Comparison of ENCODE assay signal across 9 mouse cellular contexts in genomic region chr10:20313941-20314340, GRCm38 (mm10). TPM values are rescaled to one million over a fixed set of nuclear protein-coding genes. Genes with fewer than 3 reads are reported as not detected.
DNase-seq lines count a peak whose midpoint lies in the region; ATAC-seq and TF ChIP-seq lines count a peak whose summit lies in the region.
"Had no signal": no experiment of that assay in that cellular context is flagged by ENCODE, and none has a peak within 500 bp of the region (broad histone marks: within the 10 kb centered on the region; RNA-seq: fewer than 3 reads in every experiment).

No protein-coding gene starts in this region.

- DNase-seq in left cerebral cortex, adult 2 months (ENCODE audit: extremely low spot score in 1 of 2, low spot score in 2 of 2): no peak
- DNase-seq in left cerebral cortex, adult 11 months (ENCODE audit: low spot score): no peak
- no peak for DNase-seq in hindbrain, postnatal 0 days (ENCODE audit: low spot score)
- DNase-seq in spleen, postnatal 4 days (ENCODE audit: low spot score in 2 of 2): no peak
- no peak for DNase-seq in left cerebral cortex, postnatal 25 days (ENCODE audit: low spot score in 2 of 2)
- no peak for DNase-seq in layer of hippocampus, adult 8-10 months (ENCODE audit: low spot score in 2 of 2)

- no peak for TF ChIP-seq CTCF in left cerebral cortex, adult 2 months (IDR thresholded peaks at IDR 0.05)
- no peak for TF ChIP-seq CTCF in hindbrain, postnatal 0 days (IDR thresholded peaks at IDR 0.05; ENCODE audit: low read depth)

- H3K9me3 ChIP-seq in embryonic facial prominence, embryonic 13.5 days: no peaks in the 10 kb centered on the region
- H3K9me3 ChIP-seq in hindbrain, postnatal 0 days (ENCODE audit: low read length): no peaks in the 10 kb centered on the region
- no peaks in the 10 kb centered on the region for H3K9me3 ChIP-seq in midbrain, embryonic 15.5 days

- H3K27ac ChIP-seq in left cerebral cortex, adult 2 months: no peak overlapping the region
- no peak overlapping the region for H3K27ac ChIP-seq in embryonic facial prominence, embryonic 13.5 days
- no peak overlapping the region for H3K27ac ChIP-seq in hindbrain, postnatal 0 days
- no peak overlapping the region for H3K27ac ChIP-seq in midbrain, embryonic 15.5 days

- ATAC-seq in embryonic facial prominence, embryonic 13.5 days (ENCODE audit: insufficient number of reproducible peaks, insufficient read depth, low FRiP score, low TSS enrichment, low read depth): no peak
- no peak for ATAC-seq in hindbrain, postnatal 0 days
- no peak for ATAC-seq in midbrain, embryonic 15.5 days (replicated peaks)
- ATAC-seq: activated CD4-positive, CD25-positive, alpha-beta regulatory T cell, adult 4 months had no signal

- intact Hi-C loops in left cerebral cortex, adult 2 months (cut with DNase I): loop anchor here (5.0 kb wide), 1 partner anchor 983 kb away; the partner anchor contains the start of gene Hbs1l
- intact Hi-C loops in left cerebral cortex, postnatal 25 days (cut with DNase I): no loop called here

- H3K4me3 ChIP-seq in left cerebral cortex, adult 2 months: peak overlapping the region; percentile 87
- peak overlapping the region; percentile 10; the same call in 1 of the 2 replicates for H3K4me3 ChIP-seq in embryonic facial prominence, embryonic 13.5 days
- H3K4me3 ChIP-seq in hindbrain, postnatal 0 days (ENCODE audit: low read length): no peak overlapping the region
- H3K4me3 ChIP-seq in midbrain, embryonic 15.5 days: no peak overlapping the region; the same call in 1 of the 2 replicates

- no peak overlapping the region for H3K9ac ChIP-seq in embryonic facial prominence, embryonic 13.5 days
- no peak overlapping the region for H3K9ac ChIP-seq in hindbrain, postnatal 0 days (replicated peaks; ENCODE audit: low read length)
- H3K9ac ChIP-seq in midbrain, embryonic 15.5 days: no peak overlapping the region

- WGBS in embryonic facial prominence, embryonic 13.5 days: 88% methylated on average over 4 of the region's 4 CpGs
- 91% methylated on average over 4 of the region's 4 CpGs for WGBS in hindbrain, postnatal 0 days
- 90% methylated on average over 4 of the region's 4 CpGs for WGBS in midbrain, embryonic 15.5 days

- H3K4me1 ChIP-seq in embryonic facial prominence, embryonic 13.5 days: peaks cover 16% of the 10 kb centered on the region
- peaks cover 5% of the 10 kb centered on the region; the same call in 1 of the 2 replicates for H3K4me1 ChIP-seq in hindbrain, postnatal 0 days (ENCODE audit: insufficient read depth, low read length)
- peaks cover 25% of the 10 kb centered on the region for H3K4me1 ChIP-seq in midbrain, embryonic 15.5 days

- peak overlapping the region; percentile 71 for H3K4me2 ChIP-seq in embryonic facial prominence, embryonic 13.5 days
- H3K4me2 ChIP-seq in hindbrain, postnatal 0 days (ENCODE audit: low read depth, low read length): peak overlapping the region; percentile 62
- peak overlapping the region; percentile 53 for H3K4me2 ChIP-seq in midbrain, embryonic 15.5 days

- no peaks in the 10 kb centered on the region for H3K27me3 ChIP-seq in embryonic facial prominence, embryonic 13.5 days
- H3K27me3 ChIP-seq in hindbrain, postnatal 0 days (ENCODE audit: insufficient read depth, low read length): no peaks in the 10 kb centered on the region
- H3K27me3 ChIP-seq in midbrain, embryonic 15.5 days (replicated peaks): no peaks in the 10 kb centered on the region

- H3K36me3 ChIP-seq in embryonic facial prominence, embryonic 13.5 days: peaks cover 10% of the 10 kb centered on the region
- peaks cover 7% of the 10 kb centered on the region; the same call in 1 of the 2 replicates for H3K36me3 ChIP-seq in hindbrain, postnatal 0 days (ENCODE audit: insufficient read depth, low read length)
- H3K36me3 ChIP-seq in midbrain, embryonic 15.5 days (replicated peaks): 0 out of 2 replicates have a peak, but pooled peaks cover 2% of the 10 kb centered on the region

RNA-seq across cellular contexts. Expression of gene Bclaf1, which starts 1.7 kb away (rescaled TPM):
- total RNA-seq in left cerebral cortex, adult 2 months (2021): 100 to 1,000 TPM; 116 to 131 TPM
- polyA plus RNA-seq in embryonic facial prominence, embryonic 13.5 days (2015; fragmentation: Nextera tagmentation; extraction: Ambion mirVana): 147 and 153 TPM in 2 replicates
- total RNA-seq in hindbrain, postnatal 0 days (2014; rRNA removed): 83.4 and 94.5 TPM in 2 replicates
- polyA plus RNA-seq in hindbrain, postnatal 0 days (2015; fragmentation: Nextera tagmentation; extraction: Ambion mirVana): 94.4 and 96.2 TPM in 2 replicates
- 121 and 122 TPM in 2 replicates for polyA plus RNA-seq in midbrain, embryonic 15.5 days (2015; fragmentation: Nextera tagmentation; extraction: Ambion mirVana)
- total RNA-seq in left cerebral cortex, postnatal 25 days (2021): 100 to 1,000 TPM; 110 to 113 TPM
- total RNA-seq in layer of hippocampus, adult 8-10 months (2022): 100 to 1,000 TPM; 119 to 142 (median 137) TPM

RNA-seq across cellular contexts. Expression of gene Mtfr2, which starts 33.6 kb away (rescaled TPM):
- under 1 TPM; 0.38 to 0.40 TPM for total RNA-seq in left cerebral cortex, adult 2 months (2021)
- polyA plus RNA-seq in embryonic facial prominence, embryonic 13.5 days (2015; fragmentation: Nextera tagmentation; extraction: Ambion mirVana): 2.0 and 2.2 TPM in 2 replicates
- total RNA-seq in hindbrain, postnatal 0 days (2014; rRNA removed): 0.43 TPM in 1 of 2 replicates, not detected in the other
- 0.30 and 0.47 TPM in 2 replicates for polyA plus RNA-seq in hindbrain, postnatal 0 days (2015; fragmentation: Nextera tagmentation; extraction: Ambion mirVana)
- 0.38 and 0.50 TPM in 2 replicates for polyA plus RNA-seq in midbrain, embryonic 15.5 days (2015; fragmentation: Nextera tagmentation; extraction: Ambion mirVana)
- total RNA-seq in left cerebral cortex, postnatal 25 days (2021): under 1 TPM; 0.50 to 0.55 TPM
- 1 to 10 TPM in 1 of 4 experiments, under 1 TPM in 3; 0.55 to 1.6 (median 0.83) TPM for total RNA-seq in layer of hippocampus, adult 8-10 months (2022)

Comparison
In these comparisons a context has a peak if more than half of its experiments do, and no peak if none do; other contexts are left out.
1. H3K4me3 ChIP-seq: peak in left cerebral cortex, adult 2 months (single experiment) and embryonic facial prominence, embryonic 13.5 days (single experiment); none in hindbrain, postnatal 0 days (single experiment) and midbrain, embryonic 15.5 days (single experiment).
2. Peak in every context shown above with its lines, with median percentiles within 50 percentile points of each other: H3K4me2 ChIP-seq.